Mouse (Mus musculus) erythroblast, adult 5-6 weeks (primary cell): ENCODE measurements around the gene Ttc30a1. TPM values are rescaled to one million over a fixed set of nuclear protein-coding genes. Genes with fewer than 3 reads are reported as not detected.
"Not testable (repeated sequence)": the region's sequence is repeated elsewhere in the genome, so short reads cannot be mapped to it uniquely, and the experiment has no call there.

ENCODE experiments used
- ATAC-seq: replicated peaks from 2 replicates; pipeline ENCODE4 v1.8.0; 2016; ENCODE audit warnings: moderate number of reproducible peaks, mild to moderate bottlenecking, moderate TSS enrichment, inconsistent platforms; ENCODE audit not compliant: poor library complexity, low FRiP score, severe bottlenecking
- total RNA-seq, 2 experiments: library from RNA; stranded (forward) in 1 of 2; stranded (reverse) in 1 of 2; fragments of 150-400 nt in 1 of 2; fragments of 200-764, 138-1000 nt in 1 of 2; gene quantifications; 2 replicates each; pipeline versions ENCODE4 v1.2.3 to v1.2.4; 2015 to 2017; ENCODE audit warnings: low replicate concordance in 2 of 2

Gene Ttc30a1
- total RNA-seq, 2 experiments from 2014 or later: 0.17 TPM; not detected in 1

DNA sequence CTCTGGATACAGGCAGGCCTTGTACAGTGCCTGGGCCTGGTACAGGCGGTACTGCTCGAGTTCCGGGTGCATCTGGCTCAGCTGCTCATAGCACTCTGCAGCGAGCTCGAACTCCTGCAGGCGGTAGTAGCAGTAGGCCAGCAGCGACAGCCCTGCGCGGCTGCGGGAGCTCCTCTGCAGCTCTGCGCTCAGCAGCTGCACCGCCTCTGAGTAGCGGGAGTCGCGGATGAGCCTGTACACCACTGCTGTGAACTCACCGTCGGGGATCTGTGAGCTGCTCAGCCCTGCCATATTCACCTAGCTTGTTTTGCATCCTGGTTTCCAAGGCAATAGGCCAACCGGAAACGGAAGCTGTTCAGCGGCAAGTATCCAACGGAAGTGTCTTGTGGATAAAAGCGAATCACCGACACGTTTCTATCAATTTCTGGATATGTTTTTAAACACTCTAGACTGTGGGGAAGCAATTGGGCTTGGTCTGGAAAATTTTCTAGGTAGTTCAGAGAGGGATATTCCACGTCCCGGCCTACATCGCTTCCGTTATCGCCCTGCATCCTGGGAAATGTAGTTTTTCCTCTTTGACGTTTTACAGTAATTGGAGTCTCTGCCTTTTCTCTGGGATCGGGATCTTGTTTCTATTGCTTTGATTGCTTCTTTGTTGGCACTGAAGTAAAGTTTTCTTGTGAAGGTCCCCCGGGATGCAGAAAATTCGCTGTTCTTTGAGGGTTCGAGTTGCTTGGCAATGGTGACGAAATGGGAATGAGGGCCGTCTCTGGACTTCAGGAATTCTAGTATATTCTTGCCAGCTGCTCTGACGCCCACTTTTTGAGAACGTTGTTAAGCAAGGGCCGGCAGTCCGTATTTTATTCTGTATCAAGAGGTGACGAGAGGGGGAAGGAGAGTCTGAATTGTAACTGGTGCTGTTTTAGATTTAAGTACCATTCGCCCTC lies 43.4 kb downstream of the Ttc30a1 start, which contains the start of gene Ttc30b:
Gene Ttc30b, minus strand, starts transcription at position 469 of the 947 bp plus-strand sequence.
- ATAC-seq: peak; percentile 78

GRCm38 (mm10) chr2:75937520-75938116 lies 44.1 kb downstream of the Ttc30a1 start:
- peak; percentile 41 for ATAC-seq

DNA sequence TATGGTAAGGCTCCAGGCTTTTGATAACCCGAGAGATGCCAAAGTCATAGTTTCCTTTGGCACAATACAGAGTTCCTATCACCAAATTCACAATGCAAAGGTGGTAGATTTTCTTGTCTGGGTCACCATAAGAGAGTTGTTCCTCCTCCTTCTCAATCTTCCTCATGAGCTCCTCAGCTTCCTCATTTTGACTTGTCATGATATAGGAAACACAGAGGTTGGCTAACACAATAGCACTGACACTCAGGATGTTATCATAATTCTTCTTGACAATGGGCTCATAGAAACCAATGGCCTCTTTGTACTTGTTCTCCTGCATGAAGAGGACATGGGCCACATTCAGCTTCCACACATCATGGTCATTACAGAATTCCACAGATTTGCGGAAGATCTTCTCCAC lies 45.1 kb downstream of the Ttc30a1 start:
- not testable (repeated sequence) for ATAC-seq

GRCm38 (mm10) chr2:75933541-75933940 lies 48.2 kb downstream of the Ttc30a1 start:
- no peak for ATAC-seq

DNA sequence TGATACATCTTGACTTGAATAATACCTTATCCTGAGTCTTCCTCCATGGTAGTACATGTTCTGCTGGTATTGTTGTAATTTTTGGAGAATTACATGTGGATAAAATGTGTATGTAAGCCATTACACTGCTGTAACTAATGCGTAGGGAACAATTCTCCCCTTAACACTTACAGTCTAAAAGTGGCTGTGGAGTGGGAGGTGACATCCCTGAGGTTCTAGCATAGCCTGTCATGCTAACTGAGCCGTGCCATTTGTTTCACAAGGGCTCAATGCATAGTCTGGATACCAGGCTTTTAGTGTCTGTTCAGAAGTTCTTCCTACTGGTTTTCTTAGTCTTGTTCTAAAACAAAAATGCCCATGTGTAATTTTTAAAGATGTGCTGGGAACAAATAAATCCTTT lies 50.8 kb downstream of the Ttc30a1 start:
- no peak for ATAC-seq

DNA sequence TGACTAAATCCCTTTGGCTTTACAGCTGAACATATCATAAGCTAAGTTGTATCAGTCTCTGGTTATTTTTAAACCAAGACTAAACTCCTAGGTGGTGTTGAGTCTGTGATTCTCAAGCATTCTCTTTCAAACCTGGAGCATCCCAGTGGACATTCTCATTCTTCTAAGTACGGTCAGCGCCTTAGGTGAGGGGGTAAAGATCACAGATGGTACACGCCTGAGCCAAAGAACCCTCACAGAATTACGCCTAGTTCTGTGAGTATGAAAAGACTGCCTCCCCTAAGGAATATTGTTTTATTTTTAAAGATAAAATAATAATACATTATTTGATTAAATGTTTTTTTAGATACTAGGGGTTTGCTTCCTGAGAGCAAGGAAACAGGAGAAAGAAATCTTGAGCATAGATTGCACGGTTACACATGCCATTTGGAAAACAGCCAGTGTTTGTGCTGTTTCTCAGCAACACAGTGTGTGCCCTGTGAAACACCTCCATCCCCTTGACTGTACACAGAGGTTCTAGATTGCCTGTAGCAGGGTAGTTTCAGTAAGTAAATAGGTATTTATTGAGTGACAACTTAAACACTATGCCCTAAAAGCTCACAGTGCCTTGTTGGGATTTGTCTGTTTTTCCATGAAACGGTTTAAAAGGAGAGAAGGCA lies 51.9 kb downstream of the Ttc30a1 start:
- ATAC-seq: no peak

DNA sequence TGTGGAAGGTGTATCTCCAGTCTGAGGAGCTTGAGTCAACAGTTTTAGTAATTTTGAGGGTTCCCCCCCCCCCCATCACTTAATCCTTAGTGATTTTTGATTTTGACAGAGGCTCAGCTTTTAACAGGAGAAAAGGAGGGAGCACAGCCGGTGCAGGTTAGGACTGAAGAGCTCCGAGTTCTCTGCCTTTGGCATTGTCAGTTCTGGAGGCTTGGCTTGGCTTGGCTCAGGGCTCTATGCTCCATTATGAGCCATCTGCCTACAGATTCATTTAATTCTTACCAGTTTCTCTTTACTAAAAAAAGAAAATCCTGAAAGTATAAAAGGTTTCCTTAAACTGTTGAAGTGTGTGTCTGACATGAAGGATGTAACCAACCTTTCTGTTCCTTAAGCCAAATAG lies 52.6 kb downstream of the Ttc30a1 start:
- ATAC-seq: no peak

Other genes with a start within 250 kb of the Ttc30a1 start
- 45.1 and 47.7 TPM in 2 replicates for gene Agps, start 149.8 kb downstream of the Ttc30a1 start, total RNA-seq (2015; ENCODE audit: low replicate concordance)
- gene Agps, start 149.8 kb downstream of the Ttc30a1 start, total RNA-seq (2017; ENCODE audit: low replicate concordance): 44.5 and 51.9 TPM in 2 replicates
- 0.84 TPM in 1 of 2 replicates, not detected in the other for gene Ttc30b, start 43.4 kb downstream of the Ttc30a1 start, total RNA-seq (2015; ENCODE audit: low replicate concordance)
- 0.84 TPM in 1 of 2 replicates, not detected in the other for gene Ttc30b, start 43.4 kb downstream of the Ttc30a1 start, total RNA-seq (2017; ENCODE audit: low replicate concordance)
- gene Ttc30a2, start 3.8 kb downstream of the Ttc30a1 start, total RNA-seq (2015; ENCODE audit: low replicate concordance): not detected in 2 replicates
- gene Ttc30a2, start 3.8 kb downstream of the Ttc30a1 start, total RNA-seq (2017; ENCODE audit: low replicate concordance): 0.43 TPM in 1 of 2 replicates, not detected in the other